Mouse (Mus musculus): ENCODE data around the gene Hyou1.

DNA sequence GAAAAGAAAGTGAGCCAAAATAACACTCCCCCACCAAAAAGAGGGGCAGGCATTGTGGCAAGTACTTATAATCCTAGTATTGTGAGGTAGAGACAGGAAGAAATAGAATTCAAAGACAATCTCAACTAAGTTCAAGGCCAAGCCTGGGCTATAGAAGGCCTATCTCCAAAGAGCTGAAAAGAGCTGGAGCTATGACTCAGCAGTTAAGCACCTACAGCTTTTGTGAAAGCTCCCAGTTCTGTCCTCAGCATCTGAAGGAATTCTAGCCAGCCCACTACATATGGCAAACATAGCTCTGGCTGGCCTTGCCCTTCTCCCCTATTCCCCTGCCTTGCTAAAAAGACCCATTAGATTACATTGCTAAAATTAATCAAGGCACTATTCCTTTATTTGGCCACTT lies 5.9 kb upstream of the Hyou1 start:
- TF ChIP-seq CTCF (IDR thresholded peaks at IDR 0.05; ENCODE audit: low read depth), result no peak
- no peak for TF ChIP-seq EP300 (optimal IDR thresholded peaks at IDR 0.05)

Data from stomach, postnatal 0 days (tissue).